Mouse (Mus musculus) thymus, postnatal 25 days (tissue): ENCODE measurements around the gene Ttc4.

ENCODE experiments used
- DNase-seq: peaks from one replicate; pipeline ENCODE4 v3.0.0; 2022

The Ttc4 gene

GRCm38 (mm10) chr4:106650833-106651527 lies 27.8 kb downstream of the Ttc4 start, which contains the start of gene Pars2:
Gene Pars2, plus strand, starts transcription at chr4:106651069.
- peak; percentile 99 for DNase-seq

DNA sequence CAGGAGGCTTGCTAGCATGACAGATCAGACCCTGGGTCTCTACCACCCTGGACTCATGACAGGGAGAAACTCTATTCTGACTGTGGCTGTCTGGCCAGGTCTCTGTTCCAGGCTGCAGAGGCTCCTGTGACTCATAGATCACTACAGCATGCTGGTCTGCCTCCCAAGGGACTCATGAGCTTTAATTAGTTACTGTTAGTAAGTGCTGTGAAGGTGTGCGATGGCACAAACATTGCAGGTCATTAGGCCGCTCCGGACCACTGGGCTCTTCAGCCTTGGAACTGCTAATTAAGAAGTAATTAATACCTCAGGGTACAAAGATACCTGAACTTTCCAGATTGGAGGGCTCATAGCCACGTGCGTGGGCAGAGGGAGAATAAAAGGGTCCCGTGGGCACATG lies 31.6 kb downstream of the Ttc4 start:
- DNase-seq, result no peak

DNA sequence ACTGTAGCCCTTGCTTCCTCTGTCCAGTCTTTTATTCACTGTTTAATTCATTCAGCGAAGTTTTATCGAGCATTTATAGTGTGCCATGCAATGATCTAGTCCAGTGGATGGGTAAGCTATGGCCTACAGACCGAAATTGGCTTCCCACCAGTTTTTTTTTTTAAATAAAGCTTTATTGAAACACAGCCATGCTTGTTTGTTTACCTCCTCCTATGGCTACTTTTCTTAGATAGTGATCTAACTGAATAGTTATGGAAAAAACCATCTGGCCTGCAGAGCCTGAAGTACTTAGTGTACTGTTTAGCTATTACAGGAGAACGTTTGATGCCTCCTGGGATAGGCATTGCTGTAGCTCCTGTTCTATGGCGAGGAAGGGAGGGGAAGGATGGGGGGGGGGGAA lies 32.9 kb downstream of the Ttc4 start:
- DNase-seq, result no peak

GRCm38 (mm10) chr4:106644218-106644610 lies 34.5 kb downstream of the Ttc4 start:
- DNase-seq, result no peak

GRCm38 (mm10) chr4:106643483-106644217 lies 35.1 kb downstream of the Ttc4 start:
- no peak for DNase-seq

DNA sequence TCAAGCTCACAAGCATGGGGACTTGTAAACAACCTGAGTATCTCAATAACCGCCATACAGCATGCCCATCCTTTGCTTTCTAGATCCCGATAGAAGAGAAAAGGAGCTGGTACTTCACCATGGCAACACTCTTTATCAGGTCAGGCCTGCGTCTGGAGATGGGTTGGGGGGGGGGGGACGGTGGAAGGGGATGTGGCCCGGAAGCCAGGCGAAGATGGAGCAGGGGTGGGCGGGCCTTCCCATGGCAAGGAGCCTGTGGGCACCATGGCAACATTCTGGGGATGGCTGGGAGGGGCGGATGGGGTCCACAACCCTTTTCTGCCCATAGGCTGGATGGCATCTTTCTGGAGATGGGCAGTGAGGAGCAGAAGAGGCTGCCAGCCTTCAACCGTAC lies 44.7 kb downstream of the Ttc4 start:
- DNase-seq, result no peak

DNA sequence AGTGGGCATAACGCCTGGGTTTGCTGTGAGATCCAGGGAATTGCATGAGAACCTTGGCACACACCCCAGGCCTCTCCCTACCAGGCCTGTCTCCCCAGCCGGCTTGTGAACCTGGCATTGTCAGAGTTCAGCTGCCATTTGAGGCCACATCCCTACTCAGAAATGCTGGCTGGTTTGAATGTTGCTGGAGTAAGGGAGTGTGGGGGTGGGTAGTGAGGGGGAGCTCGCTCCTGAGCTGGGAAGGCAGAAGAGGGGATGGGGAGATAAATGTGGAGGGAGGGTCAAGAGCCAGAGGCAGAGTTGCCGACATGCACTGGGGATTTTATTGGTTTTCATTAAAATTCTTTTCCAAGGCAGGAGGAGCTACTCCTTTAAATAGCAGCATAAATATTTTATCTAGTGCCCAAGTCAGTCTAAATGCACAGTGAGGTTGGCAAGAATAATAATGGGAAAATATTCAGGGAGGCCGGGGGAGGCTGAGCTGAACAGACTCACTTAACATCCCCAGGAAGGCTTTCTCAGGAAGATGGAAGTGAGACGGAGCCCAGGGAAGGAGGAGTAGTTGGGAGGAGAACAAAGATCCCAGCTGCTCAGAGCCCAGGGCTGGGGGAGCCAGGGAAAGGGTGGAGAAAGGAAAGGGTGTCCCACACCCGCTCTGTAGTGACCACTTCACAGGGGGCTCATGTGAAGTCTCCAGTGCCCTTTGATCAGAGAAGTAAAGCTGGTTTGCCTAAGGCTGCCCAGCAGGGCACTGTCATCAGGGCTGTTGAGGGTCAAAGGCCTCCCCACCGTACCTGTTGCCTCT lies 45.3 kb downstream of the Ttc4 start:
- no peak for DNase-seq

DNA sequence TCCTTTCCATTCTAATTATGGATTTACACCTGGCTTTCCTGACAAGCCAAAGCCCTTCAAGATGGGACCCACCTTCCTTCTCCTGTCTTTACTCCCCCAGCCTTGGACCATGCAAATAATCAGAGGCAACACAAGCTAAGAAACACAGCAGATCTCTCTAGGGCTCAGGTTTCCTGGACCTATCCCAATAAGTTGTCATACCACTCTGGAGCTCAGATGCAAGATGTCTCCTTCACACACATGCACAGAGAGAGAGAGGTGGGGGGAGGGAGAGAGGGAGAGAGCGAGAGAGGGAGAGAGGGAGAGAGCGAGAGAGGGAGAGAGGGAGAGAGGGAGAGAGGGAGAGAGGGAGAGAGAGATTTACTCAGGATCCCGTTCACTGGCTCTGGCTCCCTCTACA lies 46.4 kb downstream of the Ttc4 start:
- DNase-seq, result no peak

GRCm38 (mm10) chr4:106630333-106631220 lies 48.2 kb downstream of the Ttc4 start:
- peak; percentile 59 for DNase-seq

GRCm38 (mm10) chr4:106629374-106629773 lies 49.4 kb downstream of the Ttc4 start:
- no peak for DNase-seq

GRCm38 (mm10) chr4:106628650-106629360 lies 49.9 kb downstream of the Ttc4 start:
- no peak for DNase-seq

DNA sequence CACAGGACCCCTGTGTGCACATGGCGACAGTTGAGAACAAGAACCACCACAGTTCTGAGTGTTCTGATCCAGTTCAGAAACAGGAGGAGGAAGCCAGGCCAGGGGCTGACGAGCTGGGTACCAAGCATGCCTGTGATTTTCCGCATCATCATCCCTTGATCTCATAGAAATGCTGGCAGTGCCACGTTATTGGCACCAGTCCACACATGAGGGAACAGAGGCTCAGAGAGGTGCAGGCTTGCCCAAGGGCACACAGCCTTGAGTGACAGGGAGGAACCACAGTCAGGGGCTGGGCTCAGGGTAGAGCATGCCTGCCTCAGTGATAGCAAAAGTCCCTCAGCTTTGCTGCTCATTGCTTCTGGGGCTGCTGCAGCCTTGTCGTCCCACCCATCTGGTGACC lies 50.9 kb downstream of the Ttc4 start:
- no peak for DNase-seq

DNA sequence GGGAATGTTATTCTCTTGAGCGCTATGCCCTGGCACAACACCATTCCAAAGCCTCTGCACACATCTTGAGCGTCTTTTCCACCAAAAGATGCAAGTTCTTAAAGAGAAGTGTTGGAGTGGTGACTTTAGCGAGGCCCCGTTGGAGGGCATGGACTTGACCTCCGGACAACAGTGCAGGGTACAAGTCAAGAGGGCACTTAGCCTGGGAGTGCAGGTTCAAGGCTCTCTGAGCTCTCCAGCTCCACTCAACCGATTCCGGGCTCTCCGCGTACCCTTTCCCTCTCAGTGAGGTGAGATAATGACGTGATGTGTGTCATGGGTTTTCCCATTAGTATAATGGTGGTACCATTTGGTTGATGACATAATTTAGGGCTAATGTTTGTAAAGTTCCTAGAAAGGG lies 54.5 kb downstream of the Ttc4 start:
- no peak for DNase-seq

- no peak for DNase-seq
These were observed 56.0 kb downstream of the Ttc4 start for GRCm38 (mm10) chr4:106622712-106623111.

- DNase-seq, result no peak
These were observed 56.7 kb downstream of the Ttc4 start, which contains the start of gene Ttc22 for GRCm38 (mm10) chr4:106622030-106622493. Gene Ttc22, plus strand, starts transcription at chr4:106622432.

GRCm38 (mm10) chr4:106621428-106621827 lies 57.3 kb downstream of the Ttc4 start:
- DNase-seq, result no peak

- DNase-seq, result no peak
These were observed 59.8 kb downstream of the Ttc4 start for GRCm38 (mm10) chr4:106618898-106619297.

DNA sequence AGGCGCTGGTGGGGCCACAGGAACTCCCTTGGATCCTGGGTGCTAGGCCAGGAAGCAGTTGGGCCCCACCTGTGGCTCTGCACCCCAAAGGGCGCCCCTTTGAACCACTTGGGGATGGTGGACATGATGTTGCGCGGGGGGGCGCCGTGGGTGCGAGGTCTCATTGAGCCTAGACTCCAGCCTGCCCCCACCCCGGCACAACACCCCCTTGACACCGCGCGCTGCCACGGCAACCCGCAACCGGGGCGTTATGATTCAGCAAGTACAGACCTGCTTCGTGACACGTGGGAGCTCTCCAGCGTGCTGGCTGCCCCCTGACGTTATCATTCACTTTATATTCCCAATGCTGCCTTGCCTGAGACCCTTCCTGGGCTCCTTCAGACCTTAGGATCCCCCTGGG lies 61.7 kb downstream of the Ttc4 start, which contains the start of gene Lexm:
TSS of gene Lexm (minus strand) at position 186 of the 400 bp plus-strand sequence.
- DNase-seq, result peak; percentile 10

GRCm38 (mm10) chr4:106615637-106616036 lies 63.1 kb downstream of the Ttc4 start:
- peak; percentile 34 for DNase-seq

DNA sequence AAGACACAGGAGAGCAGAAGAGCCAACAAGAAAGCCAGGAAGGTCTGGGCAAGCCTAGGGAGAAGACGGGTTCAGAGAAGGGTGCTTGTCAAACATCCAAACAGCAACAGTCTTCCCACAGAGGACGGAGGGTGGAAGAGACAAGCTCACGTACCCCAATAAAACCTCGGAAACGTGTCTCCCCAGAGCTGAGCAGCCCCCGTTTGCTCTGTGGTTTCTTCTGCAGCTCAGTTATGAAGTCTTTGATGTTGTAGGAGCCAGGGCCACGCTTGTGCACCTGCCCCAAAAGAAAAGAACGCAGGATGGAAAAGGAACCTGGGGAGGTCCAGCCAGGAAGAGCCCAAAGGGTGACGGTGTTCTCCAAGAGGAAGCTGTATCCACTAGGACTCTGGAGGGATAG lies 63.9 kb downstream of the Ttc4 start:
- peak; percentile 56 for DNase-seq

DNA sequence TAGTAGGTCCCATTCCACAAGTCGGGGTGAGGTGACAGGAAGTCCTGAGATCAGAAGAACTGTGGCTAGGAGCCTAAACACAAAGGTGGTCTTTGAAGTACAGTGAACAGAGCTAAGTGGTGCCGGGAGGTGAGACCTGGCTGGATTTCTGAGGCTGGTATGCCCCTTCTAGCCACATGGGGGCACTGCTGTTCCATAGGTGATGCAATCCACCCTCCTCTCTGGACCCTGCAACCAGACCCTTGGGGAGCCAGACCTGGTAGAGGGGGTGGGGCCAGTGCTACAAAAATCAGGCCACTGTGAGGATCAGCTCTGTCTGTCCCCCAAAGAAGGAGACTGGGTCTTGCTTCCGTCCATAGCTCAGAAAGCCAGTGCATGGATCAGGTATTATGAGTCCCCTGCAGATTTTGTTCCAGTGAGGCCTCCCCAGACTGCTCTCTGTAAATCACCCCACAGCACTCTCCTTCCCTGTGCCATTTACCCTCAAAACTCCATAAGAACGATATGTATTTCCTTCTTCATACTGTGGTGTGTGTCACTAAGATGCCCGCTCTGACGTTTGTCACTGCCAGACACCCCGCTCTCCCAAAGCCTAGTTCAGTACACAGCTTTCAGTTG lies 64.5 kb downstream of the Ttc4 start:
- peak; percentile 88 for DNase-seq
